Mouse (Mus musculus): ENCODE measurements at regions not wholly inside any gene's neighbourhood (a gene's known extent, or its start where the extent isn't known, plus 50 kb on each side); places are given as distances from the start of the nearest gene placed in this dataset.

DNA sequence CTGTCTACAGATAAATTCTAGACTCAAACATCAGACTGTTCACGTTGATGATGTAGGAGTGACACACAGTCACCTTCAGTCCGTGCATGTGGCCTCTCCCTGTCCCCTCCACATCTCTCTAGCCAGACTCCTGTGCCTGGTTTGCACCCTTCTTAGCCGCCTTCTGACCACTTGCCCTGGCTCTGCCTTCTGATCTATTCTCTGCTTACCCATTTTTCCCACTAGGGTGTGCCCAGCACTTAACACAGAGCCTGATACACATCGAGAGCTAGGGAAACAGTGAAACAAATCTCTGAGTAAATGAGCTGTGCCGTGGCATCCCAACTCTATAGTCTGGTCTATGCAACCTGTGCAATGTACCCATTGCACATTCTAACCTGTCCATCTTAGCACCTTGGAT is 73.3 kb upstream of the Zmiz1 start:
- no peak for TF ChIP-seq POLR2A (IDR thresholded peaks at IDR 0.05; ENCODE audit: control insufficient read depth in 1 of 2, insufficient read depth in 1 of 2, low read depth in 1 of 2, low read length in 2 of 2, poor library complexity in 1 of 2)
- TF ChIP-seq EP300 (IDR thresholded peaks at IDR 0.05; ENCODE audit: low read depth in 1 of 2, low read length in 2 of 2) = no peak
- no peak for TF ChIP-seq ZNF384 (IDR thresholded peaks at IDR 0.05; ENCODE audit: low read depth, low read length)
- no peak for TF ChIP-seq USF1 (IDR thresholded peaks at IDR 0.05; ENCODE audit: low read depth, low read length)
- TF ChIP-seq ZC3H11A (IDR thresholded peaks at IDR 0.05; ENCODE audit: low read depth, low read length) = no peak
- no peak for TF ChIP-seq CTCF (IDR thresholded peaks at IDR 0.05 in 2 of 3, conservative IDR thresholded peaks at IDR 0.05 in 1 of 3; ENCODE audit: control insufficient read depth in 1 of 3, insufficient read depth in 1 of 3, low read depth in 2 of 3, low read length in 3 of 3, poor library complexity in 1 of 3, severe bottlenecking in 1 of 3)
